Mouse (Mus musculus) liver, embryonic 14.5 days (tissue): ENCODE measurements around the gene Lrch3. TPM values are rescaled to one million over a fixed set of nuclear protein-coding genes. Genes with fewer than 3 reads are reported as not detected.

Experiments used
- ATAC-seq: fragments of 200-750 bp; cut with Nextera tagmentation; 2 replicates; pipeline ENCODE4 v1.8.0; 2017; ENCODE audit warnings: moderate number of reproducible peaks, mild to moderate bottlenecking, moderate library complexity; ENCODE audit not compliant: insufficient read depth
- DNase-seq, 3 experiments: peaks; one replicate each; pipeline ENCODE4 v3.0.0-alpha.2; 2012 to 2013; ENCODE audit warnings: low read depth in 3 of 3, low spot score in 3 of 3
- H3K27ac ChIP-seq: fragments of 300-500 bp; sonication (generic); 2 replicates; pipeline ENCODE4 v1.5.1; 2014; ENCODE audit warnings: moderate library complexity, mild to moderate bottlenecking, control low read depth, inconsistent platforms
- H3K27me3 ChIP-seq: fragments of 300-500 bp; sonication (generic); 2 replicates; pipeline ENCODE4 v1.6.1; 2014; ENCODE audit warnings: mild to moderate bottlenecking, low read length, moderate library complexity; ENCODE audit not compliant: control insufficient read depth, insufficient read depth
- H3K36me3 ChIP-seq: fragments of 300-500 bp; sonication (generic); replicated peaks from 2 replicates; pipeline ENCODE4 v1.6.1; 2014; ENCODE audit warnings: low read depth; ENCODE audit not compliant: control insufficient read depth, insufficient read depth
- H3K4me1 ChIP-seq, 2 experiments: fragments of 200-500 bp in 1 of 2; fragments of 300-500 bp in 1 of 2; sonication (generic) in 1 of 2; replicated peaks; 2 replicates each; pipeline ENCODE4 v1.6.1; 2012 to 2014; ENCODE audit warnings: antibody characterized with exemption in 1 of 2, inconsistent platforms in 1 of 2, low read length in 1 of 2; ENCODE audit not compliant: control insufficient read depth in 2 of 2, insufficient read depth in 2 of 2
- H3K4me2 ChIP-seq: fragments of 300-500 bp; sonication (generic); 2 replicates; pipeline ENCODE4 v1.6.1; 2014; ENCODE audit warnings: low read depth, mild to moderate bottlenecking, control low read depth, moderate library complexity
- H3K4me3 ChIP-seq, 2 experiments: fragments of 200-500 bp in 1 of 2; fragments of 300-500 bp in 1 of 2; sonication (generic) in 1 of 2; 2 replicates each; pipeline ENCODE4 v1.5.1; 2012 to 2014; ENCODE audit warnings: low read depth in 2 of 2, low read length in 2 of 2, mild to moderate bottlenecking in 2 of 2, control low read depth in 1 of 2, inconsistent platforms in 1 of 2, moderate library complexity in 1 of 2; ENCODE audit not compliant: insufficient read depth in 1 of 2
- H3K9ac ChIP-seq: fragments of 300-500 bp; sonication (generic); replicated peaks from 2 replicates; pipeline ENCODE4 v1.6.1; 2014; ENCODE audit warnings: mild to moderate bottlenecking, control low read depth, moderate library complexity
- H3K9me3 ChIP-seq: fragments of 300-500 bp; sonication (generic); 2 replicates; pipeline ENCODE4 v1.6.1; 2016; ENCODE audit warnings: low read length, mixed read lengths; ENCODE audit not compliant: control insufficient read depth
- CTCF ChIP-seq: IDR thresholded peaks from 2 replicates; pipeline ENCODE4 v1.5.1; 2016; ENCODE audit warnings: antibody characterized with exemption, low read depth, control low read depth
- EP300 ChIP-seq: IDR thresholded peaks from 2 replicates; pipeline ENCODE4 v1.6.1; 2016; ENCODE audit warnings: antibody characterized with exemption, low read depth
- WGBS: fragments of 180-500 bp; shearing (Covaris S2); extraction: QIAGEN DNeasy Blood & Tissue Kit; methylation state at CpG from one replicate; pipeline ENCODE4 v1.1.7; 2014; ENCODE audit not compliant: insufficient replicate concordance; 5-methylcytosine and 5-hydroxymethylcytosine counted together
- polyA plus RNA-seq, 2 experiments: library from polyadenylated mRNA; depleted of rRNA in 1 of 2; stranded (reverse) in 1 of 2; unstranded in 1 of 2; fragments of >200 nt; fragmentation: Nextera tagmentation in 1 of 2; extraction: Ambion mirVana in 1 of 2; gene quantifications; 2 replicates each; pipeline versions ENCODE4 v1.2.1 to v1.2.3; 2012 to 2014

The Lrch3 gene
- polyA plus RNA-seq, 2 experiments = 3.9 to 6.3 TPM

DNA sequence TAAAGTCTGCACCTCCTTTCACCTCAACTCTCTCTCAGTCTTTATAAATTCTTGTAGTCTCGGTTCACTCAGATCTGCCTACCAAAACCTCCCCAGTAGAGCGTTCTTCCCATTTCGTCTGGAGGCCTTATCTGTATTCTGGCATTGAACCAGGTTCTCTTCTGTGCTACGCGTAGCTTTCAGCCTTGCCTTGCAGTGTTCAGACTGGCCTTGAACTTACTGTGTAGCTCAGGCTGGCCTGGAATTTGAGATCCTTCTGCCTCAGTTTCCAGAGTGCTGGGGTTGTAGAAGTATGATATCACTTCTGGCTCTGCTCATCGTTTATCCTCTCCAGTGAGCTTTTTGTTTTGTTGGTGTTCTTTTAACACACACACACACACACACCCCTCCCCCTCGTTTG, 149.4 kb downstream of the Lrch3 start:
- 0 out of 2 replicates have a peak overlapping the region, but pooled peaks have one; percentile 22 for H3K27ac ChIP-seq
- H3K4me2 ChIP-seq = peak overlapping the region; percentile 98
- H3K27me3 ChIP-seq = no peaks in the 10 kb centered on the region
- peak overlapping the region; percentile 62 for H3K9ac ChIP-seq
- H3K4me3 ChIP-seq = peak overlapping the region; percentile 72 to 89
- TF ChIP-seq EP300 (no peak), CTCF (no peak)
- H3K9me3 ChIP-seq = no peaks in the 10 kb centered on the region
- peaks cover 25% of the 10 kb centered on the region for H3K36me3 ChIP-seq
- DNase-seq (peak in 1 of 3 experiments; percentile 30), ATAC-seq (no peak)
- 13% methylated on average over 7 of the region's 7 CpGs for WGBS
- peaks cover 10 to 19% of the 10 kb centered on the region in 2 experiments for H3K4me1 ChIP-seq

DNA sequence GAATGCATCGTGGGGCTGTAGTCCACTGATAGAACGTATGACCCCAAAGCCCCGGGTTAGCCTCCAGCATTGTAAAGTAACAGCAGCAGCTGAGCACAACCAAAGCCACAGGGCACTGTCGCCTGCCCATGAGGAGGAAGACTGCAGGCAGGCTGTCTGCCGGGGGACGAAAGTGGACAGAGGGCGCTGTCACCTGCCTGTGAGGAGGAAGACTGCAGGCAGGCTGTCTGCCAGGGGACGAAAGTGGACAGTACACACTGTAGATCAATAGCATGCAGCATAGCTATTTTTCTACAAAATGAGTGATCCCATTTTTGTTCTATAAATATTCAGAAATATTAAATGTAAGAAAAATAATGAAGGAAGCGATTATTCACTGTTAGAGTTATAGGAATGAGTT, 150.7 kb downstream of the Lrch3 start:
- ATAC-seq (no peak), DNase-seq (no peak)
- H3K27me3 ChIP-seq = no peaks in the 10 kb centered on the region
- TF ChIP-seq EP300 (no peak), CTCF (peak; percentile 49)
- H3K36me3 ChIP-seq = peaks cover 12% of the 10 kb centered on the region
- no peak overlapping the region for H3K4me3 ChIP-seq
- H3K9ac ChIP-seq = no peak overlapping the region
- H3K9me3 ChIP-seq = no peaks in the 10 kb centered on the region
- no peak overlapping the region for H3K4me2 ChIP-seq
- WGBS = 74% methylated on average over 9 of the region's 9 CpGs
- H3K27ac ChIP-seq = no peak overlapping the region
- peaks cover 9 to 13% of the 10 kb centered on the region in 2 experiments for H3K4me1 ChIP-seq

Other genes with a start within 250 kb of the Lrch3 start
- 0.63 and 0.71 TPM in 2 replicates for gene Muc4, start 178.2 kb upstream of the Lrch3 start, polyA plus RNA-seq (2012; rRNA removed)
- gene Muc4, start 178.2 kb upstream of the Lrch3 start, polyA plus RNA-seq (2014; fragmentation: Nextera tagmentation; extraction: Ambion mirVana) = 0.76 and 0.79 TPM in 2 replicates
- 0.08 TPM in 1 of 2 replicates, not detected in the other for gene Muc20, start 116.7 kb upstream of the Lrch3 start, polyA plus RNA-seq (2012; rRNA removed)
- gene Muc20, start 116.7 kb upstream of the Lrch3 start, polyA plus RNA-seq (2014; fragmentation: Nextera tagmentation; extraction: Ambion mirVana) = 0.17 TPM in 1 of 2 replicates, not detected in the other
- 0.07 TPM in 1 of 2 replicates, not detected in the other for gene Smbd1, start 103.6 kb upstream of the Lrch3 start, polyA plus RNA-seq (2012; rRNA removed)
- gene Smbd1, start 103.6 kb upstream of the Lrch3 start, polyA plus RNA-seq (2014; fragmentation: Nextera tagmentation; extraction: Ambion mirVana) = not detected in 2 replicates
- 5.7 and 9.8 TPM in 2 replicates for gene Fyttd1, start 36.6 kb upstream of the Lrch3 start, polyA plus RNA-seq (2012; rRNA removed)
- gene Fyttd1, start 36.6 kb upstream of the Lrch3 start, polyA plus RNA-seq (2014; fragmentation: Nextera tagmentation; extraction: Ambion mirVana) = 33.3 and 33.9 TPM in 2 replicates
- 3.9 and 4.2 TPM in 2 replicates for gene Rubcn, start 36.3 kb upstream of the Lrch3 start, polyA plus RNA-seq (2012; rRNA removed)
- 3.1 and 4.3 TPM in 2 replicates for gene Rubcn, start 36.3 kb upstream of the Lrch3 start, polyA plus RNA-seq (2014; fragmentation: Nextera tagmentation; extraction: Ambion mirVana)
- gene Iqcg, start 142.1 kb downstream of the Lrch3 start, polyA plus RNA-seq (2012; rRNA removed) = 0.15 and 0.42 TPM in 2 replicates
- 0.72 and 0.91 TPM in 2 replicates for gene Iqcg, start 142.1 kb downstream of the Lrch3 start, polyA plus RNA-seq (2014; fragmentation: Nextera tagmentation; extraction: Ambion mirVana)
- 617 and 863 TPM in 2 replicates for gene Rpl35a, start 142.4 kb downstream of the Lrch3 start, polyA plus RNA-seq (2012; rRNA removed)
- 752 and 811 TPM in 2 replicates for gene Rpl35a, start 142.4 kb downstream of the Lrch3 start, polyA plus RNA-seq (2014; fragmentation: Nextera tagmentation; extraction: Ambion mirVana)
- 0.75 and 0.78 TPM in 2 replicates for gene Lmln, start 148.4 kb downstream of the Lrch3 start, polyA plus RNA-seq (2012; rRNA removed)
- 0.27 and 0.32 TPM in 2 replicates for gene Lmln, start 148.4 kb downstream of the Lrch3 start, polyA plus RNA-seq (2014; fragmentation: Nextera tagmentation; extraction: Ambion mirVana)